Mouse (Mus musculus) neural tube, embryonic 15.5 days (tissue): ENCODE measurements around the gene Gm8271. TPM values are rescaled to one million over a fixed set of nuclear protein-coding genes. Genes with fewer than 3 reads are reported as not detected.
"Not testable (repeated sequence)": the region's sequence is repeated elsewhere in the genome, so short reads cannot be mapped to it uniquely, and the experiment has no call there.

Experiments used
- ATAC-seq: fragments of 200-750 bp; cut with Nextera tagmentation; 2 replicates; pipeline ENCODE4 v1.8.0; 2017; ENCODE audit warnings: mild to moderate bottlenecking, moderate TSS enrichment, moderate library complexity; ENCODE audit not compliant: low FRiP score
- H3K27ac ChIP-seq: fragments of 300-500 bp; sonication (generic); replicated peaks from 2 replicates; pipeline ENCODE4 v1.5.1; 2015; ENCODE audit warnings: mild to moderate bottlenecking, inconsistent platforms
- H3K27me3 ChIP-seq: fragments of 300-500 bp; sonication (generic); replicated peaks from 2 replicates; pipeline ENCODE4 v1.6.1; 2015; ENCODE audit warnings: inconsistent platforms
- H3K36me3 ChIP-seq: fragments of 300-500 bp; sonication (generic); 2 replicates; pipeline ENCODE4 v1.6.1; 2015; ENCODE audit warnings: inconsistent platforms
- H3K4me1 ChIP-seq: fragments of 300-500 bp; sonication (generic); 2 replicates; pipeline ENCODE4 v1.6.1; 2015; ENCODE audit warnings: inconsistent platforms
- H3K4me2 ChIP-seq: fragments of 300-500 bp; sonication (generic); 2 replicates; pipeline ENCODE4 v1.6.1; 2015; ENCODE audit warnings: inconsistent platforms, mild to moderate bottlenecking, moderate library complexity
- H3K4me3 ChIP-seq: fragments of 300-500 bp; sonication (generic); replicated peaks from 2 replicates; pipeline ENCODE4 v1.5.1; 2015; ENCODE audit warnings: mild to moderate bottlenecking, inconsistent platforms
- H3K9ac ChIP-seq: fragments of 300-500 bp; sonication (generic); replicated peaks from 2 replicates; pipeline ENCODE4 v1.6.1; 2015; ENCODE audit warnings: mild to moderate bottlenecking, inconsistent platforms
- H3K9me3 ChIP-seq: fragments of 300-500 bp; sonication (generic); replicated peaks from 2 replicates; pipeline ENCODE4 v1.6.1; 2016; ENCODE audit warnings: inconsistent platforms
- WGBS: fragments of 180-500 bp; shearing (Covaris S2); methylation state at CpG from one replicate; pipeline ENCODE4 v1.1.7; 2015; ENCODE audit warnings: mixed read lengths; 5-methylcytosine and 5-hydroxymethylcytosine counted together
- polyA plus RNA-seq: library from polyadenylated mRNA; unstranded; fragments of >200 nt; fragmentation: Nextera tagmentation; extraction: Ambion mirVana; gene quantifications from 2 replicates; pipeline ENCODE4 v1.2.1, GENCODE M21; 2015

Gene Gm8271
- polyA plus RNA-seq, result not detected in 2 replicates

GRCm38 (mm10) chr14:5185493-5185892 is at the start of gene Gm8271:
Gene Gm8271, plus strand, starts transcription at chr14:5185793.
- H3K36me3 ChIP-seq, H3K4me1 ChIP-seq, H3K4me3 ChIP-seq, ATAC-seq, H3K9me3 ChIP-seq, H3K27ac ChIP-seq, H3K9ac ChIP-seq, H3K27me3 ChIP-seq, H3K4me2 ChIP-seq: not testable (repeated sequence)
- no CpG with 5 or more reads among the region's 3 CpGs for WGBS

GRCm38 (mm10) chr14:5164235-5164634 is 21.4 kb upstream of the Gm8271 start, which contains the start of gene Gm3317:
Gene Gm3317, plus strand, starts transcription at chr14:5164535.
- not testable (repeated sequence) for H3K27me3 ChIP-seq, H3K36me3 ChIP-seq, ATAC-seq, H3K9me3 ChIP-seq, H3K4me3 ChIP-seq, H3K4me1 ChIP-seq, H3K4me2 ChIP-seq, H3K9ac ChIP-seq, H3K27ac ChIP-seq
- no CpG with 5 or more reads among the region's 1 CpGs for WGBS

Other genes with a start within 250 kb of the Gm8271 start
- gene Gm8297, start 201.9 kb upstream of the Gm8271 start, polyA plus RNA-seq, result not detected in 2 replicates
- 0.63 TPM in 1 of 2 replicates, not detected in the other for gene Gm3298, start 169.9 kb upstream of the Gm8271 start, polyA plus RNA-seq
- gene 4930555G01Rik, start 135.2 kb upstream of the Gm8271 start, polyA plus RNA-seq, result not detected in 2 replicates
- gene Gm8281, start 114.8 kb upstream of the Gm8271 start, polyA plus RNA-seq, result 8.8 and 11.6 TPM in 2 replicates
- gene Gm8279, start 54.3 kb upstream of the Gm8271 start, polyA plus RNA-seq, result not detected in 2 replicates
- not detected in 2 replicates for gene Gm3317, start 21.3 kb upstream of the Gm8271 start, polyA plus RNA-seq
- 0.17 TPM in 1 of 2 replicates, not detected in the other for gene Gm3526, start 74.8 kb downstream of the Gm8271 start, polyA plus RNA-seq
- not detected in 2 replicates for gene Gm3542, start 149.1 kb downstream of the Gm8271 start, polyA plus RNA-seq
- 1.2 and 1.8 TPM in 2 replicates for gene Gm3500, start 203.3 kb downstream of the Gm8271 start, polyA plus RNA-seq